Mouse (Mus musculus) E14TG2a.4 (cell line): Measurements from ENCODE around the gene Alcam.

Experiments used
- H3K27me3 ChIP-seq: 2 replicates; pipeline ENCODE4 v1.6.1; 2014; ENCODE audit warnings: low read length, control low read depth; ENCODE audit not compliant: insufficient read depth
- H3K36me3 ChIP-seq: 2 replicates; pipeline ENCODE4 v1.6.1; 2014; ENCODE audit warnings: low read length, control low read depth; ENCODE audit not compliant: insufficient read depth
- H3K4me1 ChIP-seq: replicated peaks from 2 replicates; pipeline ENCODE4 v1.6.1; 2014; ENCODE audit warnings: low read depth, low read length, control low read depth
- H3K4me3 ChIP-seq: replicated peaks from 2 replicates; pipeline ENCODE4 v1.5.1; 2014; ENCODE audit warnings: mild to moderate bottlenecking, low read length
- H3K9me3 ChIP-seq: 2 replicates; pipeline ENCODE4 v1.6.1; 2014; ENCODE audit warnings: low read length, control low read depth
- CTCF ChIP-seq: conservative IDR thresholded peaks from 2 replicates; pipeline ENCODE4 v1.5.1; 2014; ENCODE audit warnings: low read length
- NANOG ChIP-seq: IDR thresholded peaks from 2 replicates; pipeline ENCODE4 v1.6.1; 2014; ENCODE audit warnings: borderline replicate concordance, low read length, mixed read lengths
- POU5F1 ChIP-seq: IDR thresholded peaks from 2 replicates; pipeline ENCODE4 v1.6.1; 2014; ENCODE audit warnings: low read length, borderline replicate concordance

The Alcam gene

GRCm38 (mm10) chr16:52242144-52242543 lies 211.7 kb downstream of the Alcam start:
- Histone ChIP-seq H3K4me3 (no peak overlapping the region), H3K9me3 (no peaks in the 10 kb centered on the region), H3K36me3 (no peaks in the 10 kb centered on the region), H3K27me3 (no peaks in the 10 kb centered on the region), H3K4me1 (no peaks in the 10 kb centered on the region)
- TF ChIP-seq POU5F1 (no peak), NANOG (no peak)

GRCm38 (mm10) chr16:52229930-52230329 lies 223.9 kb downstream of the Alcam start:
- H3K4me3 ChIP-seq = no peak overlapping the region
- TF ChIP-seq NANOG (no peak), CTCF (no peak), POU5F1 (no peak)
- H3K36me3 ChIP-seq = no peaks in the 10 kb centered on the region
- H3K27me3 ChIP-seq = no peaks in the 10 kb centered on the region
- no peaks in the 10 kb centered on the region for H3K9me3 ChIP-seq
- peaks cover 7% of the 10 kb centered on the region for H3K4me1 ChIP-seq

GRCm38 (mm10) chr16:52229446-52229845 lies 224.4 kb downstream of the Alcam start:
- H3K36me3 ChIP-seq = no peaks in the 10 kb centered on the region
- H3K4me3 ChIP-seq = no peak overlapping the region
- H3K9me3 ChIP-seq = no peaks in the 10 kb centered on the region
- peaks cover 7% of the 10 kb centered on the region for H3K4me1 ChIP-seq
- TF ChIP-seq NANOG (no peak), CTCF (no peak), POU5F1 (no peak)
- no peaks in the 10 kb centered on the region for H3K27me3 ChIP-seq

- Histone ChIP-seq H3K27me3 (no peaks in the 10 kb centered on the region), H3K4me3 (no peak overlapping the region), H3K9me3 (no peaks in the 10 kb centered on the region), H3K4me1 (no peaks in the 10 kb centered on the region), H3K36me3 (no peaks in the 10 kb centered on the region)
- TF ChIP-seq NANOG (no peak), POU5F1 (no peak), CTCF (no peak)
These were observed 231.0 kb downstream of the Alcam start for GRCm38 (mm10) chr16:52222896-52223295.

GRCm38 (mm10) chr16:52219069-52219468 lies 234.8 kb downstream of the Alcam start:
- Histone ChIP-seq H3K36me3 (no peaks in the 10 kb centered on the region), H3K9me3 (no peaks in the 10 kb centered on the region), H3K4me1 (no peaks in the 10 kb centered on the region), H3K4me3 (no peak overlapping the region), H3K27me3 (no peaks in the 10 kb centered on the region)
- peak; percentile 59 for TF ChIP-seq CTCF
- no peak for TF ChIP-seq POU5F1

GRCm38 (mm10) chr16:52210844-52211606 lies 242.8 kb downstream of the Alcam start:
- no peak overlapping the region for H3K4me3 ChIP-seq
- no peaks in the 10 kb centered on the region for H3K4me1 ChIP-seq
- no peaks in the 10 kb centered on the region for H3K36me3 ChIP-seq
- no peak for TF ChIP-seq CTCF
- no peak for TF ChIP-seq NANOG
- no peak for TF ChIP-seq POU5F1
- H3K27me3 ChIP-seq = no peaks in the 10 kb centered on the region
- no peaks in the 10 kb centered on the region for H3K9me3 ChIP-seq

- Histone ChIP-seq H3K4me3 (no peak overlapping the region), H3K9me3 (0 out of 2 replicates have a peak, but pooled peaks cover 6% of the 10 kb centered on the region), H3K4me1 (no peaks in the 10 kb centered on the region), H3K27me3 (no peaks in the 10 kb centered on the region), H3K36me3 (0 out of 2 replicates have a peak, but pooled peaks cover 9% of the 10 kb centered on the region)
- no peak for TF ChIP-seq POU5F1
- TF ChIP-seq NANOG = no peak
- TF ChIP-seq CTCF = no peak
These were observed 253.8 kb downstream of the Alcam start for GRCm38 (mm10) chr16:52200107-52200506.
